Mouse (Mus musculus) R1 (cell line): ENCODE measurements at regions not wholly inside any gene's neighbourhood (a gene's known extent, or its start where the extent isn't known, plus 50 kb on each side); places are given as distances from the start of the nearest gene placed in this dataset.

Source experiments
- DNase-seq: peaks from one replicate; pipeline ENCODE4 v3.0.0-alpha.2; 2018; ENCODE audit warnings: low read depth, low spot score

DNA sequence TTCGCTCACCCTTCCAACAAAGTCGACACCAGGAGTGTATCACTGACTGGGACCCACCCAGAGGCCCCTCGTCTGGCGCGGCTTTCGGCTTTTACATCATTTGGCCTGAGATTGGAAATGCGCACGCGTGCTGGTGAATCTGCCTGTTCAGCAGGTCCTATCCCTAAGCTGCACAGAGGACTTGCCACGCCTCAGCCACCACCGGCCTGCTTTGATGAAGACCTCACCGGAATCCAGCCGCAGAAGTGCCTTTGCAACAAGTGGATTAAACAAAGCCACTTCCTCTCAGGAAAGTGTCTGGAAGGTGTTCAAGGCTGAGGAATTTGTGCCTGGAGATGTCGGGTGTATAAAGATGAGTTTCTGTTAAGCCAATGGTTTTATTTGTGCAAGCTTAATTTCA lies 143.3 kb upstream of the Zc3h12a start:
- peak; percentile 60 for DNase-seq

GRCm38 (mm10) chr4:125266212-125266611 lies 138.6 kb upstream of the Zc3h12a start:
- DNase-seq = no peak

DNA sequence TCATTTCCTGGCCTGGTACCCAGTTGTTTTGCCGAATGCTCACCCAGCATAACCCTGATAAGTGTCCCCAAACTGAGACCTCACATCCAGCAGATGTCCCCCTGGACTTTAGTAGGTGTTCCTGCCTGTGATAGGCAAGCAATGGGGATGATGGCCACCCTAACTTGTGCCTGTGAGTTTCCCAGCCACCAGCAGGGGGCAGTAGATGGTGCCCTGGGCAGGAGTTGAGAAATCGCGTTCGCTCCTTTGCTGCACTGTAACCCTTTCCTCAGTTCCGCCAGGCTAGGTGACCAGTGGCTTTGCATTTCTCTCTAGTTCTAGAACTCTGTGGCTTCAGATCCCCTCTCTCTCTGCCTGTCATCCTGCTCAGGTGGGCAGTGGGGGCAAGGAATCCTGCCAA lies 137.9 kb upstream of the Zc3h12a start:
- peak; percentile 68 for DNase-seq

- DNase-seq = no peak
Observed at GRCm38 (mm10) chr4:125265065-125265464, 137.4 kb upstream of the Zc3h12a start.

DNA sequence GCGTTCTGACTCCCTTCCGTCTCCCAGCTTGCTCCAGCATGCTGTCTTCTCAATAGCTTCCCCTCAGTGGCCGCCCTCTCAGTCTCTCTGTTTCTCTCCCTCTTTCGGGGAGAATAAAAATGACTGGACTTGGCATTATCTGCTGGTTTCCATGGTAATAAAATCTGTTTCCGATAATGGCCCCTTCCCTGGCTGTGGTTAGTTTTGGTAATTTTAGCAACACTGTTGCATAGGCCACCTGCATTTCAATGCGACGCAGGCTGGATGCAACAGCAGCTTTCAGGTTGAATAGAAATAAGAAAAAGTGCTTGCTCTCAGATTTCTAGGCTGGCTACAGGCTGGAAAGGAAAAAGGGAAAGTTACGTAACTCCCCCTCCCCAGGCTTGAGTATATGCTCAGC lies 133.9 kb upstream of the Zc3h12a start:
- no peak for DNase-seq

GRCm38 (mm10) chr4:125259306-125259705 lies 131.7 kb upstream of the Zc3h12a start:
- DNase-seq = no peak

GRCm38 (mm10) chr4:125257916-125258315 lies 130.3 kb upstream of the Zc3h12a start:
- peak; percentile 16 for DNase-seq

DNA sequence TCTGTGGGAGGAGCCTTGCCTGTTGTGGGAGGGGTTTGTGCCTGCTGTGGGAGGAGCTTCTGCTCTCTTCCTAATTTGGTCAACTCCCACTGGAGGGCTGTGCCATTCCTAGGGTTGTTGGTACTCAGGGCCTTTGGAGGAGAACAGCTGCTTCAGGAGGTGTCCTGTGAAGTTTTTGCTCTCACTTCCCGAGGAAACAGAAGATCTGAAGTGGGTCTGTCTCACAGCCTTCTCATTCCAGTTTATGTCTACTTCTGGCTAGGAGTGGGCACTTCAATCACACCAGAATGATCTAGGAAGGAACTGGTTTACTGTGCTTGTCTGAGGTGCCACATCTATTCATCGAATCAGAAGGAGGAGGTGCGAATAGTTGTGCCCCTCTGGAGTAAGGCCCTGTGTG lies 125.5 kb upstream of the Zc3h12a start:
- DNase-seq = peak; percentile 44

GRCm38 (mm10) chr4:125252228-125252627 lies 124.6 kb upstream of the Zc3h12a start:
- DNase-seq = no peak

DNA sequence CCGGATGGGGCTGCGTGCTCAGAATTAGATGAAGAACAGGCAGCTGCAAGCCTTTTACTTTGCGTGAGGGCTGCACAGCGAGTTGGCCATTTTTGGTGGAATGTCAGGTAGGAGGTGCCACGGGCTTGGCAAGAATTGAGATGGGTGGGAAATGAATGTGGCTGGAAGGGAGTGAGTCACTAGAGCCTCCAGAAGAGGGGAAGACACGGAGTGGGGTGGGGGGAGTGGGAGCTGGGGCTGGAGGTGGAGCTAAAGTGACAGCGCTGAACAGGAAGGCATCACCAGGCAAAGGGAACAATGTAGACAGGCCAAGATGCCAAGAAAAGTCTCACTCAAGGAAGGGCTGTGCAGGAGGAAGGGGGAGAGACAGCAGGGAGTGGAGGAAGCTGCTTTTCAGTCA lies 121.4 kb upstream of the Zc3h12a start:
- DNase-seq = no peak

DNA sequence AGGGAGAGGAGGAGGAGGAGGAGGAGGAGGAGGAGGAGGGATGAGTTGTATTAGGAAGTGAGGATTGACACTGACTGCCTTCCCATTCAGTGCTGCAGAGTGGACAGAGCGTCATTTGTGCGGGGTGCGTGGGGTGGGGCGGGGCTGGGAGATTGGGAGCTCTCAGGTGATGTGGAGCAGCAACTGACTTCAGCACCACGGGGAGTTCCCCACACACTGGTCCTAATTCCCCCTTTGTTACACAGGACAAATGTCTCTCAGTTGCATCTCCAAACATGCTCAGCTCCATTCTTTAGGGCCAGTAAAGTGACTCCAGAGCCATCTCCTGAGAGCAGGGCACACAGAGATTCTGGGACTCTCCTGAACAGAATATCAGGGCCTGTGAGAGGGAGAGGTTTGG lies 118.5 kb upstream of the Zc3h12a start:
- peak; percentile 50 for DNase-seq

- no peak for DNase-seq
Observed at GRCm38 (mm10) chr4:125242512-125242911, 114.9 kb upstream of the Zc3h12a start.

- no peak for DNase-seq
Observed at GRCm38 (mm10) chr4:125241577-125242262, 114.1 kb upstream of the Zc3h12a start.

DNA sequence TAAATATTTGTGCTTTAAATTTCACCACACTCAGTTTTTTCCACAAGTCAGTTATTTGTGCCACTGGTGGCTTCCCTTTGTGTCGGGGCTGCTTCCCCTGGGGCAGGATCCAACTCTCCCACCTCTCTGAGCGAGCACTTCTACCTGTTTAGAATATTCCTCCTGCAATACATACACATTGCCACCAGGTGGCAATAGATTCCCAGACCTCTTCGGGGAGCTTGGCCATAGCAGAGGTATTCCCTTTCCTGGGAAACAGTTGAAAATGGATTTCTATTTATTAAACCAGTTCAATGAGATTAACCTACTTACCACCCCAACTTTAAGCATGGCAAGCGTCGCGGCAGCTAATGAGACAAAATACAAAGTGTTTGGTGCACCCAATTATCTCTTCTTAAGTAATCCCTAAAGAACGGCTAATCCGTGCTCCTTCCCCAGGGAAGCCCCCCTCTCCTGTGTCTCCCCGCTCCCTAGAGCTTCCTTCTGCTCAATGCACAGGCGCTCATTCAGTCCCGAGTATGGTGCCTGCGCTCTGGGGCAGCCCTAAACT lies 104.1 kb upstream of the Zc3h12a start:
- DNase-seq = peak; percentile 77

GRCm38 (mm10) chr4:125227194-125227593 lies 99.6 kb upstream of the Zc3h12a start:
- no peak for DNase-seq

DNA sequence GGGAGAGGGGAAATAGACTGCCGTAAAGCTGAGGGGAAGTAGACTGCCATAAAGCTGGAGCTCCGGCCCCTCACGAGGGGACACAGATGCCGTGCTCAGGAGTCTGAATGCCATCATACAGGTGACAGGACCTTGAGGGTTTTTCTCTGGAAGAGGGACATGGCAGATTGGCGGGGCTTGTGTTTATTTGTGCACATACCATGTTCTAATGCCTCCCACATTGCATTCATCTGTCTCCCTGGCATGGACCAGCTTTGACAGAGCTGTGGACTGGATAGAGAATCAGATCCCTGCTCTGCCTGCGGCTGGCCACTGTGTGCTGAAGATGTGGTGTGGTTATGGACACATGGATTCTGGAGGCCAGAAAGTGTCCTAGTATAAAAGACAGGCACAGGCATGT lies 95.3 kb upstream of the Zc3h12a start:
- no peak for DNase-seq

DNA sequence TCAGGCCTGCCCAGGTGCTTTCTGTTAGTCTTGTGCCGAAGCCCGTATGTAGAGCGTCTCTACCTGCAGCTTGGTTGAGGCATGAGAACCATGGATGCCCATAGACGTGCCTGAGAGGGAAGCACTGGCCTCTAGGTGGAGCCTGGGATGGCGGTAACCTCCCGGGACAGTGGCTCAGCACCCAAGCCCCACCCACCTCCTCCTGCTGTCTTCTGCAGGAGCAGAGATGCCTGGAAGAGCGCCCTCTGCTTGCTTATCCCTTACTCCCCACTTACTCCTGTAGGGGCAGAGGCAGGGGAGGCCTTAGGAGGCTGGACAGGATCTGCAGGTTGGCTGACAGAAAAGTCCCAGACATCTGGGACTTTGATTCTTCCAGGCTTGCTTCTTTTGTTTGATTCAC lies 92.7 kb upstream of the Zc3h12a start:
- peak; percentile 95 for DNase-seq

DNA sequence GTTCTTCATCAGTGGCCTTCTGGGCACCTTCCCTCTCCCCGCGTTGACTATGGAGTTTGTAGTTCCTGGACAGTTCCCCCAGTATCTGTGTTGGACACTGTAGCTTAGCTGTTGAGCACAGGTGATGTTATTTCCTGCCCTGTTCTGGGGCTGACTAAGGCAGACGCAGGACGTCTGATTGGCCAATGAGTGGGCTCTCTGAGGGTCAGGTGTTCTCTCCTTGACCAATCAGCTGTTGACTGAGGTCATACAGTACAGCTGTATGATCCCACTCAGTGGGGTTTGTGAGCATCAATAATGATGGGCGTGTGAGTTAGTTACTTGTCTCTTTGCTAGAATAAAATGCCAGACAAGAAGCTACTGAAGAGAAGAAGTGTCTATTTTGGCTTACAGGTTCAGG lies 91.6 kb upstream of the Zc3h12a start:
- DNase-seq = peak; percentile 87

- no peak for DNase-seq
Observed at GRCm38 (mm10) chr4:125214306-125214705, 86.7 kb upstream of the Zc3h12a start.

GRCm38 (mm10) chr4:125212176-125212530 lies 84.5 kb upstream of the Zc3h12a start:
- no peak for DNase-seq

DNA sequence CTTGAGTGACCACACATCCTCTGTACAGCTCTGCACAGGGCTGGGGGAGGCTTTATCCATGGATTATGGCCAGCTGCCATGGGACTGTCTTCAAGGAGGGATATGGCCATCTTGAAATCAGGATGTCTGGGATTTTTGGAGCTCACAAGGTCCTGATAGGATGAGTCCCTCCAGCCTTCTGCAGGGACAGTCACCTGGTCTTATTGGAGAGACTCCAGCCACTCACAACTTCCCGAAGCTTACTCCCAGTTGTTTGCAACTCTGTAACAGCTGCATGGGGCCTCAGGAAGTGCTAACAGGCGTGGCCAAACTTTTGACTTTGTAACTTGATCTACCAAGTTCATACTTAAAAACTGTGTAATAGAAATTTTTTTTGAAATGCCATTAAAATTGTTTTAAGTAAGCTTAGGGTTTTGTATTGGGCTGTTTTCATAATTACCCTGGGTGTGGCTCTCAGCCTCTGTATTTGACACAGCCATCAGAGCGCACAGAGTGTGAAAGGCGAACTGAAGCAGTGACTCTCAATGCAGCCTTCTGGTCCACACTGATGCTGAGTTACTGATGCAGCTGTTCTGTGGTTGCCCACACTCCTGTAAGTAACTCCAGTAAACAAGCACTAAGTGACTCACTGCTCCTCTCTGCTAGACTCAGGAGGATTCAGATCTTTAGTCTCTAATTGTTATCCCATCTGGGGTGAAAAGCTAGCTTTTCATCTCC lies 84.0 kb upstream of the Zc3h12a start:
- no peak for DNase-seq

- DNase-seq = no peak
Observed at GRCm38 (mm10) chr4:125210719-125211118, 83.1 kb upstream of the Zc3h12a start.
